Mouse (Mus musculus) intestine, postnatal 0 days (tissue): ENCODE measurements around the gene Olfr1303. TPM values are rescaled to one million over a fixed set of nuclear protein-coding genes. Genes with fewer than 3 reads are reported as not detected.

Source experiments
- ATAC-seq: fragments of 200-750 bp; cut with Nextera tagmentation; 2 replicates; pipeline ENCODE4 v1.8.0; 2017; ENCODE audit warnings: mild to moderate bottlenecking, moderate TSS enrichment, moderate library complexity
- H3K27ac ChIP-seq: fragments of 300-500 bp; sonication (generic); 2 replicates; pipeline ENCODE4 v1.5.1; 2014; ENCODE audit warnings: mild to moderate bottlenecking, low read depth, low read length, moderate library complexity
- H3K27me3 ChIP-seq: fragments of 300-500 bp; sonication (generic); replicated peaks from 2 replicates; pipeline ENCODE4 v1.6.1; 2014; ENCODE audit warnings: low read length, mixed read lengths; ENCODE audit not compliant: control insufficient read depth, insufficient read depth
- H3K36me3 ChIP-seq: fragments of 300-500 bp; sonication (generic); 2 replicates; pipeline ENCODE4 v1.6.1; 2014; ENCODE audit warnings: mild to moderate bottlenecking, moderate library complexity; ENCODE audit not compliant: control insufficient read depth, insufficient read depth
- H3K4me1 ChIP-seq: fragments of 300-500 bp; sonication (generic); replicated peaks from 2 replicates; pipeline ENCODE4 v1.6.1; 2014; ENCODE audit warnings: antibody characterized with exemption, low read length, mixed read lengths; ENCODE audit not compliant: control insufficient read depth, insufficient read depth
- H3K4me2 ChIP-seq: fragments of 300-500 bp; sonication (generic); replicated peaks from 2 replicates; pipeline ENCODE4 v1.6.1; 2014; ENCODE audit warnings: low read depth, mild to moderate bottlenecking, moderate library complexity
- H3K4me3 ChIP-seq: fragments of 300-500 bp; sonication (generic); 2 replicates; pipeline ENCODE4 v1.5.1; 2014; ENCODE audit warnings: low read depth, low read length
- H3K9ac ChIP-seq: fragments of 300-500 bp; sonication (generic); 2 replicates; pipeline ENCODE4 v1.6.1; 2014; ENCODE audit warnings: mild to moderate bottlenecking, low read depth, low read length
- H3K9me3 ChIP-seq: fragments of 300-500 bp; sonication (generic); 2 replicates; pipeline ENCODE4 v1.6.1; 2016; ENCODE audit warnings: mixed run types; ENCODE audit not compliant: control insufficient read depth
- CTCF ChIP-seq: sonication (generic); IDR thresholded peaks from 2 replicates; pipeline ENCODE4 v1.5.1; 2016; ENCODE audit warnings: low read depth, mild to moderate bottlenecking, control low read depth, antibody characterized with exemption, moderate library complexity
- WGBS: fragments of 180-500 bp; shearing (Covaris S2); extraction: QIAGEN DNeasy Blood & Tissue Kit; methylation state at CpG from one replicate; pipeline ENCODE4 v1.1.7; 2014; 5-methylcytosine and 5-hydroxymethylcytosine counted together
- polyA plus RNA-seq: library from polyadenylated mRNA; unstranded; fragments of >200 nt; fragmentation: Nextera tagmentation; extraction: Ambion mirVana; gene quantifications from 2 replicates; pipeline ENCODE4 v1.2.1, GENCODE M21; 2015

Olfr1303 gene
- not detected in 2 replicates for polyA plus RNA-seq

DNA sequence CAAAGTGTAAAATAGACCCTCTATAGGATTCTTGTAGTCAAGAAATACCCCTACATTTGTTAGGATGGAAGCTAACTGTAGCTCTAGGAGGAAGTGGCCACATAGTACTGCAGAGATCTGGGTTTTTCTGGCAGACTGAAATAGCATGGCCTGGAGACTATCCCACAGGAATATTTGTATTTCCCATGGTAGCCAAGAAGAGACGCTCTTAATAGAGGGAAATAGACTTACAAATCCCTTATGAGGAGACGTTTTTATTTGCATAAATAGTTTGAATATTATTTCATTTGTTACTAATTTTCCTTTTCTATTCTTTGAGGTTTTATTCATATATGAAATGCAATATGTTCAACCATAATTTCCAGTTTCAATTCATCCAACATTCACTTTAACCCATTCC, at the start of gene Olfr1303:
TSS of gene Olfr1303 (minus strand) at position 101 of the 400 bp plus-strand sequence.
- H3K27me3 ChIP-seq = no peaks in the 10 kb centered on the region
- WGBS = 79% methylated on average over 2 of the region's 2 CpGs
- no peaks in the 10 kb centered on the region for H3K9me3 ChIP-seq

DNA sequence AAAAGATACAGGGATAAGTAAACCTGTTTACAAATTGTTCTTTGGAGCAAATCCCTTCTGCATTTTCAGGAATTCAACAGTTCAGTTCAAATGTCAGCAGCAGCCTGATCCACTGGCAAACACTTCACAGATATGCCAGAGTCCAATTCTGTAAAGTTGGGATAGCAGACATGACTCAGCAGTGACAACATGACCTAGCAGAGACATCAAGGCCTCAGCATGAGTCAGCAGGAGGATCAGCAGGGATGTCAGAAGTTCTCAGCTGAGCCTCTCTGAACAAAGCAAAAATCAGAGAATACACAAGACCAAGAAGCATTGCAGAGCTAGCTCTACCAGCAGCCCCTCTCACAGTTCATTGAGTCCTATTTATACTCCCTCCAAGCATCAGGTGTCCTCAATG, 7.2 kb downstream of the Olfr1303 start:
- Histone ChIP-seq H3K27ac (no peak overlapping the region), H3K9ac (no peak overlapping the region), H3K4me2 (no peak overlapping the region), H3K9me3 (no peaks in the 10 kb centered on the region), H3K36me3 (no peaks in the 10 kb centered on the region), H3K4me1 (no peaks in the 10 kb centered on the region), H3K27me3 (no peaks in the 10 kb centered on the region), H3K4me3 (no peak overlapping the region)
- no peak for ATAC-seq
- TF ChIP-seq CTCF = no peak

More for the DNA sequence above, at the start of gene Olfr1303:
- no peak within 1 kb of the TSS for H3K9ac ChIP-seq
- H3K27ac ChIP-seq = no peak within 1 kb of the TSS
- TF ChIP-seq CTCF = no peak
- H3K36me3 ChIP-seq = no peaks in the 10 kb centered on the region
- no peak within 1 kb of the TSS for H3K4me2 ChIP-seq
- no peaks in the 10 kb centered on the region for H3K4me1 ChIP-seq
- no peak within 1 kb of the TSS for H3K4me3 ChIP-seq
- no peak for ATAC-seq

DNA sequence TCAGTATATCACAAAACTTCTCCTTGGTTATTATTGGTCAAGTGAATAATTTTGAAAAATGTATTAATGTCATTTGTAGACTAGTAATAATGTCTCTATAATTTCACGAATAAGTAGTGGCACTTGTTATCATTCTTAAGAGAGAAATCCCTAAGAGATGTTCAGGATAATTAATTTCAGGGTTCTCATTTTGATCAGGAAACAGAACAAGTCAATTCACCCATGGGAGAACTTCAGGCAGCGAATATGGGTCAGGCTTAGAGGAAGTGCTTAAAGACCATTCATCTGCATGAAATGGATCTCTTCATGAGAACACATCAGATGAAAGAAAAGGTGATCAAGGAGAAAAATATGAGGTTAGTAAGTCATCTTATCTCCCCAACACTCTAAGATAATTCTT, 43.0 kb downstream of the Olfr1303 start, which contains the start of gene Olfr1302:
TSS of gene Olfr1302 (plus strand) at position 301 of the 400 bp plus-strand sequence.
- no peak for ATAC-seq
- Histone ChIP-seq H3K27ac (no peak within 1 kb of the TSS), H3K9me3 (no peaks in the 10 kb centered on the region), H3K9ac (no peak within 1 kb of the TSS), H3K4me3 (no peak within 1 kb of the TSS), H3K4me2 (no peak within 1 kb of the TSS), H3K27me3 (no peaks in the 10 kb centered on the region), H3K36me3 (no peaks in the 10 kb centered on the region), H3K4me1 (no peaks in the 10 kb centered on the region)
- no peak for TF ChIP-seq CTCF
- WGBS = 75% methylated on average over 2 of the region's 2 CpGs

Other genes with a start within 250 kb of the Olfr1303 start
- not detected in 2 replicates for gene Olfr1297, start 193.8 kb downstream of the Olfr1303 start, polyA plus RNA-seq
- not detected in 2 replicates for gene Olfr1298, start 171.1 kb downstream of the Olfr1303 start, polyA plus RNA-seq
- not detected in 2 replicates for gene Olfr1299, start 158.9 kb downstream of the Olfr1303 start, polyA plus RNA-seq
- not detected in 2 replicates for gene Olfr1301, start 69.3 kb downstream of the Olfr1303 start, polyA plus RNA-seq
- gene Olfr1302, start 42.9 kb downstream of the Olfr1303 start, polyA plus RNA-seq = not detected in 2 replicates
- gene Olfr1305, start 56.8 kb upstream of the Olfr1303 start, polyA plus RNA-seq = not detected in 2 replicates
- gene Olfr1306, start 95.9 kb upstream of the Olfr1303 start, polyA plus RNA-seq = not detected in 2 replicates
- not detected in 2 replicates for gene Olfr1307, start 129.1 kb upstream of the Olfr1303 start, polyA plus RNA-seq
- gene Olfr1308, start 144.6 kb upstream of the Olfr1303 start, polyA plus RNA-seq = not detected in 2 replicates
- gene Olfr1309, start 169.9 kb upstream of the Olfr1303 start, polyA plus RNA-seq = not detected in 2 replicates
- not detected in 2 replicates for gene Olfr1310, start 192.4 kb upstream of the Olfr1303 start, polyA plus RNA-seq
- gene Olfr1311, start 204.1 kb upstream of the Olfr1303 start, polyA plus RNA-seq = not detected in 2 replicates
- gene Olfr1312, start 229.9 kb upstream of the Olfr1303 start, polyA plus RNA-seq = not detected in 2 replicates